Mouse (Mus musculus): Measurements from ENCODE around the gene Cars2. TPM values are rescaled to one million over a fixed set of nuclear protein-coding genes. Genes with fewer than 3 reads are reported as not detected.

Cars2 gene
- total and polyA plus RNA-seq, 3 experiments: 45.6 to 67.1 (median 46.4) TPM

DNA sequence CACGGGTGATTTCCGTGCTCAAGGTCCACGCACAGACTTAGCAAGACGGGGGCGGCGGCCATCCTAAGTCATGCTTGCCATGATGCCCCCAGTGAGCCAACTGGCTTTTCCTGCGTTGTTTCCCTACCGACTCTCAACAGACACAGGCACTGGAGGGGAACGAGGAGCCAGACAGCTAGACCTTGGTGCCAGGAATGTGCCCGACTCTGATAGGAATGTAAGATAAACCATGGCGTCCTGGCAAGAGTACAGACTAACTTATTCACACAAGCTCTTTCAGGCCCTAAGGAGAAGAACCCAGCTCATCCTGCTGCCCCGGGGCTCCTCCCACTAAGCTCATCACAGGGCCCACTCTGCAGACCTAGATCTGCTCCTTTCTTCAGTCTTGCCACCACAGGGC lies 8.6 kb downstream of the Cars2 start:
- in situ Hi-C loops (cut with MboI; ENCODE audit: low pct_ligation_motif_present, low pct_unique_long_range_greater_than_20kb, low sequenced_read_pairs) (loop anchor here (10.0 kb wide), 1 partner anchor 97 kb away; no protein-coding TSS in a partner anchor), dilution Hi-C loops (cut with MboI; ENCODE audit: extremely low pct_ligation_motif_present, extremely low pct_unique_long_range_greater_than_20kb, low sequenced_read_pairs) (no loop called here)
- Histone ChIP-seq H3K79me2 (replicated peaks; ENCODE audit: control insufficient read depth, extremely low read depth, insufficient read depth, poor library complexity, severe bottlenecking) (no peaks in the 10 kb centered on the region), H3K27me3 (replicated peaks) (no peaks in the 10 kb centered on the region), H3K4me3 (replicated peaks in 1 of 3; ENCODE audit: low read depth in 2 of 3, low read length in 2 of 3, poor library complexity in 1 of 3) (no peak overlapping the region), H3K4me1 (ENCODE audit: control insufficient read depth in 1 of 2, insufficient read depth in 2 of 2) (peaks cover 0 to 3% of the 10 kb centered on the region in 2 experiments; a peak in 2 of 4 replicates), H3K27ac (ENCODE audit: insufficient read depth, low read depth) (no peak overlapping the region), H3K36me3 (replicated peaks in 1 of 2; ENCODE audit: control insufficient read depth in 1 of 2, insufficient read depth in 1 of 2, low read length in 1 of 2) (peaks cover 76 to 91% of the 10 kb centered on the region in 2 experiments), H3K9ac (ENCODE audit: insufficient read depth, low read depth) (no peak overlapping the region), H3K9me3 (replicated peaks; ENCODE audit: low read length) (peaks cover 2% of the 10 kb centered on the region), H3K4me2 (ENCODE audit: insufficient read depth, low read depth, poor library complexity, severe bottlenecking) (no peak overlapping the region)
- no peak for TF ChIP-seq ZKSCAN1 (IDR thresholded peaks at IDR 0.05; ENCODE audit: borderline replicate concordance, low read depth, low read length)
- no peak for TF ChIP-seq USF1 (IDR thresholded peaks at IDR 0.05; ENCODE audit: low read depth, low read length)
- TF ChIP-seq GABPA (IDR thresholded peaks at IDR 0.05; ENCODE audit: insufficient replicate concordance, low read depth, low read length): no peak
- TF ChIP-seq SIN3A (IDR thresholded peaks at IDR 0.05; ENCODE audit: low read length): no peak
- no peak for TF ChIP-seq ZMIZ1 (IDR thresholded peaks at IDR 0.05; ENCODE audit: low read depth, low read length)
- no peak for TF ChIP-seq USF2 (conservative IDR thresholded peaks at IDR 0.05; ENCODE audit: low read depth, low read length)
- no peak for TF ChIP-seq PAX5 (IDR thresholded peaks at IDR 0.05; ENCODE audit: low read length)
- TF ChIP-seq ZC3H11A (IDR thresholded peaks at IDR 0.05; ENCODE audit: low read depth, low read length): no peak
- TF ChIP-seq POLR2A (IDR thresholded peaks at IDR 0.05; ENCODE audit: low read depth, low read length): no peak
- no peak for TF ChIP-seq MAX (IDR thresholded peaks at IDR 0.05; ENCODE audit: low read length)
- TF ChIP-seq TBP (conservative IDR thresholded peaks at IDR 0.05; ENCODE audit: low read depth, low read length): no peak
- no peak for TF ChIP-seq ETS1 (conservative IDR thresholded peaks at IDR 0.05; ENCODE audit: low read depth, low read length)
- TF ChIP-seq MYC (IDR thresholded peaks at IDR 0.05; ENCODE audit: low read depth, low read length): no peak
- TF ChIP-seq SMC3 (IDR thresholded peaks at IDR 0.05; ENCODE audit: low read depth, low read length): no peak
- no peak for TF ChIP-seq MAZ (IDR thresholded peaks at IDR 0.05; ENCODE audit: low read depth, low read length)
- TF ChIP-seq E2F4 (IDR thresholded peaks at IDR 0.05; ENCODE audit: insufficient replicate concordance, low read depth, low read length): no peak
- TF ChIP-seq JUN (IDR thresholded peaks at IDR 0.05; ENCODE audit: insufficient read depth, low read depth, low read length): no peak
- TF ChIP-seq NELFE (IDR thresholded peaks at IDR 0.05; ENCODE audit: low read depth, low read length): no peak
- no peak for DNase-seq (ENCODE audit: extremely low read depth)

DNA sequence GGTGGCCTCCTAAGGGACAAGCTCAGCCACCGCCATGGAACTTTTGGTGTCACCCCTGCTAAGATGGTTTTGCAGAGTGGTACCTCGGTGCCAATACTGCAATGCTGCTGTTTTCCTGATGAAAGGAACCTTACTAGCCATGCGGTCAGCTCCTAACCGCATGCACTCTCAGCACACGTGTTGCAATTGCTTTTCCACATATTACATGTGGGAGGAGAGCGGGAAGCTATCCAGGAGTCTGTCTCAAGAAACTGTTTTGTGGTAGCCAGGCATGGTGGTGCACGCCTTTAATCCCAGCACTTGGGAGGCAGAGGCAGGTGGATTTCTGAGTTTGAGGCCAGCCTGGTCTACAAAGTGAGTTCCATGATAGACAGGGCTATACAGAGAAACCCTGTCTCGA lies 10.4 kb downstream of the Cars2 start:
- Histone ChIP-seq H3K27ac (ENCODE audit: insufficient read depth, low read depth) (no peak overlapping the region), H3K4me3 (replicated peaks in 1 of 3; ENCODE audit: low read depth in 2 of 3, low read length in 2 of 3, poor library complexity in 1 of 3) (no peak overlapping the region), H3K4me1 (ENCODE audit: control insufficient read depth in 1 of 2, insufficient read depth in 2 of 2) (no peaks in the 10 kb centered on the region), H3K36me3 (replicated peaks in 1 of 2; ENCODE audit: control insufficient read depth in 1 of 2, insufficient read depth in 1 of 2, low read length in 1 of 2) (peaks cover 73 to 91% of the 10 kb centered on the region in 2 experiments), H3K9me3 (replicated peaks; ENCODE audit: low read length) (peaks cover 2% of the 10 kb centered on the region), H3K27me3 (replicated peaks) (no peaks in the 10 kb centered on the region), H3K4me2 (ENCODE audit: insufficient read depth, low read depth, poor library complexity, severe bottlenecking) (no peak overlapping the region), H3K9ac (ENCODE audit: insufficient read depth, low read depth) (no peak overlapping the region), H3K79me2 (replicated peaks; ENCODE audit: control insufficient read depth, extremely low read depth, insufficient read depth, poor library complexity, severe bottlenecking) (no peaks in the 10 kb centered on the region; the same call in 1 of the 2 replicates)
- dilution Hi-C loops (cut with MboI; ENCODE audit: extremely low pct_ligation_motif_present, extremely low pct_unique_long_range_greater_than_20kb, low sequenced_read_pairs) (no loop called here), in situ Hi-C loops (cut with MboI; ENCODE audit: low pct_ligation_motif_present, low pct_unique_long_range_greater_than_20kb, low sequenced_read_pairs) (loop anchor here (10.0 kb wide), 1 partner anchor 95 kb away; no protein-coding TSS in a partner anchor)
- DNase-seq (ENCODE audit: extremely low read depth): no peak
- TF ChIP-seq ETS1 (conservative IDR thresholded peaks at IDR 0.05; ENCODE audit: low read depth, low read length): no peak
- no peak for TF ChIP-seq POLR2A (IDR thresholded peaks at IDR 0.05; ENCODE audit: low read depth, low read length)
- TF ChIP-seq JUND (conservative IDR thresholded peaks at IDR 0.05; ENCODE audit: low read depth, low read length): no peak
- no peak for TF ChIP-seq ZMIZ1 (IDR thresholded peaks at IDR 0.05; ENCODE audit: low read depth, low read length)
- TF ChIP-seq GABPA (IDR thresholded peaks at IDR 0.05; ENCODE audit: insufficient replicate concordance, low read depth, low read length): no peak
- no peak for TF ChIP-seq ZNF384 (IDR thresholded peaks at IDR 0.05; ENCODE audit: low read depth, low read length)
- no peak for TF ChIP-seq MEF2A (IDR thresholded peaks at IDR 0.05; ENCODE audit: borderline replicate concordance, low read depth, low read length)
- TF ChIP-seq MAFK (IDR thresholded peaks at IDR 0.05; ENCODE audit: insufficient replicate concordance, low read length): no peak
- no peak for TF ChIP-seq USF1 (IDR thresholded peaks at IDR 0.05; ENCODE audit: low read depth, low read length)
- no peak for TF ChIP-seq CHD1 (IDR thresholded peaks at IDR 0.05; ENCODE audit: low read depth, low read length)
- TF ChIP-seq EP300 (IDR thresholded peaks at IDR 0.05; ENCODE audit: low read length): no peak
- TF ChIP-seq IRF4 (IDR thresholded peaks at IDR 0.05; ENCODE audit: low read depth, low read length): no peak
- no peak for TF ChIP-seq CTCF (conservative IDR thresholded peaks at IDR 0.05 in 1 of 2, IDR thresholded peaks at IDR 0.05 in 1 of 2; ENCODE audit: low read depth in 2 of 2, low read length in 2 of 2)
- TF ChIP-seq RAD21 (IDR thresholded peaks at IDR 0.05; ENCODE audit: low read depth, low read length): no peak
- no peak for TF ChIP-seq JUN (IDR thresholded peaks at IDR 0.05; ENCODE audit: insufficient read depth, low read depth, low read length)
- TF ChIP-seq MYC (IDR thresholded peaks at IDR 0.05; ENCODE audit: low read depth, low read length): no peak

Measured in CH12.LX (cell line).